Mouse (Mus musculus) frontal cortex, adult 2 months (tissue): ENCODE data around the gene Hcrt. TPM values are rescaled to one million over a fixed set of nuclear protein-coding genes. Genes with fewer than 3 reads are reported as not detected.

Experiments used
- DNase-seq, 2 experiments: peaks; one replicate each; pipeline ENCODE4 v3.0.0; 2022; ENCODE audit warnings: low spot score in 1 of 2; ENCODE audit errors: extremely low spot score in 1 of 2
- polyA plus RNA-seq: library from polyadenylated mRNA; depleted of rRNA; stranded (reverse); fragments of >200 nt; gene quantifications from 2 replicates; pipeline ENCODE4 v1.2.3, GENCODE M21; 2012; rRNA removed

Hcrt gene
- polyA plus RNA-seq, 1 experiment, result 0.62 TPM

- no peak for DNase-seq
Measured at GRCm38 (mm10) chr11:100714948-100715347, 47.8 kb downstream of the Hcrt start.

- DNase-seq, result peak; percentile 69 to 92
Measured at GRCm38 (mm10) chr11:100714534-100714915, 48.2 kb downstream of the Hcrt start.

- DNase-seq, result peak in 1 of 2 experiments; percentile 70
Measured at GRCm38 (mm10) chr11:100713735-100714533, 48.8 kb downstream of the Hcrt start, which contains the start of gene Hspb9. Hspb9 (plus strand) TSS chr11:100713850.

GRCm38 (mm10) chr11:100713174-100713573 is 49.6 kb downstream of the Hcrt start:
- DNase-seq, result no peak

GRCm38 (mm10) chr11:100711783-100712615 is 50.7 kb downstream of the Hcrt start, which contains the start of gene Kat2a:
Kat2a (minus strand) TSS chr11:100712465.
- DNase-seq, result peak; percentile 52 to 89

Other genes with a start within 250 kb of the Hcrt start
- 108 and 113 TPM in 2 replicates for gene Acly, start 234.9 kb downstream of the Hcrt start, polyA plus RNA-seq
- 1.5 and 2.0 TPM in 2 replicates for gene Ttc25, start 217.3 kb downstream of the Hcrt start, polyA plus RNA-seq
- 227 and 230 TPM in 2 replicates for gene Cnp, start 188.0 kb downstream of the Hcrt start, polyA plus RNA-seq
- 23.5 and 27.3 TPM in 2 replicates for gene Nkiras2, start 143.7 kb downstream of the Hcrt start, polyA plus RNA-seq
- 224 and 228 TPM in 2 replicates for gene Dnajc7, start 142.8 kb downstream of the Hcrt start, polyA plus RNA-seq
- 2.5 TPM in 2 replicates for gene Zfp385c, start 70.5 kb downstream of the Hcrt start, polyA plus RNA-seq
- 2.7 and 2.8 TPM in 2 replicates for gene Dhx58, start 58.7 kb downstream of the Hcrt start, polyA plus RNA-seq
- 60.7 and 61.7 TPM in 2 replicates for gene Kat2a, start 50.5 kb downstream of the Hcrt start, polyA plus RNA-seq
- gene Hspb9, start 49.1 kb downstream of the Hcrt start, polyA plus RNA-seq, result not detected in 2 replicates
- gene Rab5c, start 24.7 kb downstream of the Hcrt start, polyA plus RNA-seq, result 205 and 221 TPM in 2 replicates
- 15.8 and 19.2 TPM in 2 replicates for gene Kcnh4, start 3.0 kb downstream of the Hcrt start, polyA plus RNA-seq
- 7.7 and 9.3 TPM in 2 replicates for gene Ghdc, start 8.0 kb upstream of the Hcrt start, polyA plus RNA-seq
- 28.7 and 29.6 TPM in 2 replicates for gene Stat5b, start 87.8 kb upstream of the Hcrt start, polyA plus RNA-seq
- gene Stat5a, start 96.4 kb upstream of the Hcrt start, polyA plus RNA-seq, result 3.4 and 3.7 TPM in 2 replicates
- 49.1 TPM in 2 replicates for gene Stat3, start 176.6 kb upstream of the Hcrt start, polyA plus RNA-seq
- 20.9 and 21.0 TPM in 2 replicates for gene Cavin1, start 208.0 kb upstream of the Hcrt start, polyA plus RNA-seq
- 312 and 317 TPM in 2 replicates for gene Atp6v0a1, start 246.5 kb upstream of the Hcrt start, polyA plus RNA-seq